Mouse (Mus musculus): ENCODE data around the gene Syt15. TPM values are rescaled to one million over a fixed set of nuclear protein-coding genes. Genes with fewer than 3 reads are reported as not detected.
"Not testable (repeated sequence)": the region's sequence is repeated elsewhere in the genome, so short reads cannot be mapped to it uniquely, and the experiment has no call there.

Syt15 gene
- polyA plus RNA-seq, 1 experiment from 2014 or later = 0.63 TPM

DNA sequence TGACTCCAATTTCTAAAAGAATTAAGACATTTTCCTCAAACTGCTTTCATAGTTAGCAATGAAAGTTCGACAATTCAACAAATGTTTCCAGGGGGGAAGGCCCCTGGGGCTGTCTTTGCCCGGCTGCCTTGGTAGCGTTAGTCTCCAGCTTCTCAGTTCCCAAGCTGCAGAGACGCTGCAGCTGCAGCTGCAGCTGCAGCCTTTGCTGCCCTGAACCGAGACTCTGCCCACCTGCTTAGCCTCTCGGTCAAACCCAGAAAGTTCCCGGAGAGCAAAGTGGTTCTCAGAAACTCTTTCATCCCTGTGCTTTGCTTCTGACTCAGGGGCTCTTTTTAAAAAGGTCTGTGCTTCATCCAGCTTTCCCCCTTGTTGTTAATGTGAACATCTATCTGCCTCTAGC is 12.9 kb downstream of the Syt15 start:
- Histone ChIP-seq H3K27me3 (no peaks in the 10 kb centered on the region), H3K9ac (replicated peaks) (no peak overlapping the region), H3K27ac (no peak overlapping the region), H3K9me3 (no peaks in the 10 kb centered on the region), H3K4me2 (replicated peaks) (no peak overlapping the region), H3K36me3 (no peaks in the 10 kb centered on the region), H3K4me1 (replicated peaks) (peaks cover 5% of the 10 kb centered on the region; the same call in 1 of the 2 replicates), H3K4me3 (replicated peaks) (no peak overlapping the region)
- ATAC-seq = no peak
- WGBS = 42% methylated on average over 7 of the region's 7 CpGs

GRCm38 (mm10) chr14:34232866-34233680 is 13.7 kb downstream of the Syt15 start:
- no peak for ATAC-seq
- WGBS = 85% methylated on average over 9 of the region's 9 CpGs
- Histone ChIP-seq H3K27ac (no peak overlapping the region), H3K36me3 (no peaks in the 10 kb centered on the region), H3K4me3 (replicated peaks) (no peak overlapping the region), H3K4me2 (replicated peaks) (no peak overlapping the region), H3K9me3 (no peaks in the 10 kb centered on the region), H3K4me1 (replicated peaks) (peaks cover 5% of the 10 kb centered on the region; the same call in 1 of the 2 replicates), H3K27me3 (no peaks in the 10 kb centered on the region), H3K9ac (replicated peaks) (no peak overlapping the region)

- no peak for ATAC-seq
- Histone ChIP-seq H3K9me3 (no peaks in the 10 kb centered on the region), H3K9ac (replicated peaks) (no peak overlapping the region), H3K36me3 (no peaks in the 10 kb centered on the region), H3K27me3 (no peaks in the 10 kb centered on the region), H3K27ac (no peak overlapping the region), H3K4me3 (replicated peaks) (no peak overlapping the region), H3K4me1 (replicated peaks) (peaks cover 5% of the 10 kb centered on the region; the same call in 1 of the 2 replicates), H3K4me2 (replicated peaks) (no peak overlapping the region)
- WGBS = 56% methylated on average over 4 of the region's 4 CpGs
Measured at GRCm38 (mm10) chr14:34233846-34234245, 14.5 kb downstream of the Syt15 start.

DNA sequence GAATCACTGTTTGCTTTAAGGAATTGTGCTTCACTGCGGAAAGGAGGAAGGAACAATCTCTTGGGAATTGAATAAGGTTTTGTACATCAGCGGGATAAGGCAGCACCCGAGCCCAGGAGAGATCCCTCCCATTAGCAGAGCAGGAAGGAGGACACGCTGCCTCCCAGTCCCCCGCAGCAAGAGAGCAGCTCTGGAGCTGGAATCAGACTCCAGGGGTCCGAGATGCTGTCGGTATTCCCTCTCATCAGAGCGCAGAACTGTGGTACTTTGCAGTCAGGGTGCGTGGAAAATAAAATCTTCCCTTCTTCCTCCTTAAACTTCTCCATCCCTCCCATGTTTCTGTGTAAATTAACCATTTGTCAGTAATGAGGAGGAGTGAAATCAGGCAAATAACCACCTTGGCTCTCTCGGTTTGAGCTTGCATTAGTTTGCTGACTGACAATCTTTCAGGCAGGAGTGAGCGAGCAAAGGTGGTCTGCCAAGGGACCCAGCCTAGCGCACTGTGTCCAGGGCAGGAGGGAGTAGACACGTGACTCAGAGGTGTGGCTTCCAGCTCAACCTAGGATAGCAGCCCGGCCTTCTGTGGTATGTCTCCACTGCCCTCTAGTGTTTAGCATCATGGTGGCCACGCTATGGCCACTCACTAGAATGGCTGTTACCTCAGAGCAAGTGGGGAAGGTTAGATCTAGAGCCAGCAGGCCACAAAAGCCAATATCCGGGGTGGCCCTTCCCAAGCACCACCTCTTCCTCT is 15.4 kb downstream of the Syt15 start:
- WGBS = 2% methylated on average over 16 of the region's 16 CpGs
- Histone ChIP-seq H3K27me3 (no peaks in the 10 kb centered on the region), H3K4me2 (replicated peaks) (peak overlapping the region; percentile 62), H3K4me3 (replicated peaks) (peak overlapping the region; percentile 38), H3K27ac (no peak overlapping the region), H3K9me3 (no peaks in the 10 kb centered on the region), H3K4me1 (replicated peaks) (peaks cover 5% of the 10 kb centered on the region; the same call in 1 of the 2 replicates), H3K36me3 (no peaks in the 10 kb centered on the region), H3K9ac (replicated peaks) (peak overlapping the region; percentile 55)
- ATAC-seq = peak; percentile 100

GRCm38 (mm10) chr14:34240263-34240662 is 20.9 kb downstream of the Syt15 start:
- ATAC-seq = no peak
- Histone ChIP-seq H3K27ac (no peak overlapping the region), H3K9me3 (no peaks in the 10 kb centered on the region), H3K4me3 (replicated peaks) (no peak overlapping the region), H3K36me3 (no peaks in the 10 kb centered on the region), H3K9ac (replicated peaks) (no peak overlapping the region), H3K4me2 (replicated peaks) (no peak overlapping the region), H3K4me1 (replicated peaks) (no peaks in the 10 kb centered on the region), H3K27me3 (no peaks in the 10 kb centered on the region)
- WGBS = 90% methylated on average over 10 of the region's 10 CpGs

GRCm38 (mm10) chr14:34240676-34241075 is 21.3 kb downstream of the Syt15 start:
- Histone ChIP-seq H3K27ac (no peak overlapping the region), H3K4me3 (replicated peaks) (no peak overlapping the region), H3K4me2 (replicated peaks) (no peak overlapping the region), H3K9me3 (no peaks in the 10 kb centered on the region), H3K9ac (replicated peaks) (no peak overlapping the region), H3K27me3 (no peaks in the 10 kb centered on the region), H3K36me3 (no peaks in the 10 kb centered on the region), H3K4me1 (replicated peaks) (no peaks in the 10 kb centered on the region)
- no peak for ATAC-seq
- 86% methylated on average over 6 of the region's 6 CpGs for WGBS

DNA sequence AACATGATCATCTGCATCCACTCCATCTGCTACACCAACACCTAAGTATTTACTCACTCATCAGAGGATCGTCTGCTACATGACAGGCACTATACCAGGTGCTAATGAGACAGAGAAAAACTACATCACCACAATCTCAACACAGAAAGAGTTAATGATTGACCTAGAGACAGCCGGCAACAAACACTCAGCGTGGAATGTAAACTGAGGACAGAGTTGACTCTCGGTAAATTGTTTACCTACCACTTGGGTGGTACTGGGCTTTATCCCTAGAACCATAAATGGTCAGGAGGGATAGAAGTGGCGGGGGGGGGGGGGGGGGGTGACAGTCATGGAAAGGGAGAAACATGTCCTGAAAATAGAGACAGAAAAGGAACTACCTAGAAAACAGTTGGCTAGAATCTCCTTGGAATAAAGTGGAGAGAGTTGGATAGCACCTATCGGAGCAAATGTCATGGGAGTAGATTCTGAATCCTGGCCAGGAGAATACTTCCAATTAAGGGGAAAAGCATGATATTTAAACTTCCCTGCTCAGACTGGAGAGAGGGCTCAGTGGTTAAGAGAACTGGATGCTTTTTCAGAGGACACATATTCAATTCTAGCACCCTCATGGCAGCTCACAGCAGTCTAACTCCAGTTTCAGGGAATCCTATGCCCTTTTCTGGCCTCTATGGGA is 33.2 kb downstream of the Syt15 start:
- H3K36me3 ChIP-seq = no peaks in the 10 kb centered on the region

GRCm38 (mm10) chr14:34253261-34253660 is 33.9 kb downstream of the Syt15 start:
- H3K36me3 ChIP-seq = no peaks in the 10 kb centered on the region
- no peak for ATAC-seq
- H3K4me2 ChIP-seq (replicated peaks) = no peak overlapping the region
- no peaks in the 10 kb centered on the region for H3K27me3 ChIP-seq
- no peaks in the 10 kb centered on the region for H3K9me3 ChIP-seq
- 92% methylated on average over 4 of the region's 4 CpGs for WGBS
- no peak overlapping the region for H3K4me3 ChIP-seq (replicated peaks)
- H3K27ac ChIP-seq = no peak overlapping the region
- H3K9ac ChIP-seq (replicated peaks) = no peak overlapping the region
- H3K4me1 ChIP-seq (replicated peaks) = no peaks in the 10 kb centered on the region

More for the DNA sequence above, 33.2 kb downstream of the Syt15 start:
- WGBS = 75% methylated on average over 6 of the region's 6 CpGs
- Histone ChIP-seq H3K27me3 (no peaks in the 10 kb centered on the region), H3K27ac (no peak overlapping the region), H3K4me3 (replicated peaks) (no peak overlapping the region), H3K4me2 (replicated peaks) (no peak overlapping the region), H3K4me1 (replicated peaks) (no peaks in the 10 kb centered on the region), H3K9ac (replicated peaks) (no peak overlapping the region), H3K9me3 (no peaks in the 10 kb centered on the region)
- no peak for ATAC-seq

GRCm38 (mm10) chr14:34258525-34258924 is 39.1 kb downstream of the Syt15 start:
- ATAC-seq; H3K27me3 ChIP-seq; H3K9ac ChIP-seq (replicated peaks); H3K4me2 ChIP-seq (replicated peaks); H3K4me3 ChIP-seq (replicated peaks); H3K4me1 ChIP-seq (replicated peaks); H3K27ac ChIP-seq; H3K36me3 ChIP-seq; H3K9me3 ChIP-seq: not testable (repeated sequence)
- 75% methylated on average over 3 of the region's 3 CpGs for WGBS

GRCm38 (mm10) chr14:34268046-34268445 is 48.7 kb downstream of the Syt15 start:
- WGBS = 82% methylated on average over 9 of the region's 9 CpGs
- Histone ChIP-seq H3K9ac (replicated peaks) (no peak overlapping the region), H3K9me3 (no peaks in the 10 kb centered on the region), H3K27ac (no peak overlapping the region), H3K36me3 (no peaks in the 10 kb centered on the region), H3K4me3 (replicated peaks) (no peak overlapping the region), H3K27me3 (no peaks in the 10 kb centered on the region), H3K4me1 (replicated peaks) (no peaks in the 10 kb centered on the region), H3K4me2 (replicated peaks) (no peak overlapping the region)
- ATAC-seq = no peak

DNA sequence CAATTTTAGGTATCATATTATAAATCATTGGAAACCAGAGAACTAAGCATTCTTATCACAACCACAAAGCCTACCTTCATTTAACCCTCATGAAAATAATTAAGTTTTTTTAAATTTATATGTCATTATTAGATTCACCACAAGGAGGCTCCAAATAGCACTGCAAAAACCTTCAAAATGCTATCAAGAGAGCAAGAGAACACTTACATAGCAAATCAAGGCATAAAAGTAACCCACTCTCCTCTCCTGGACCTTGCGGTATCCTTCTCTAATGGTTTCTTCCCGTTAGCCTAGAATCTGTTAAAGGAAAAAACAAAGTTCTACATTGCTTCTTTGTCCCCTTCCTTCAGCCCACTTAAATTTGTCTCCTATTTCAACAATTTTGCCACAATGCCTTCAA is 53.9 kb downstream of the Syt15 start:
- Histone ChIP-seq H3K36me3 (no peaks in the 10 kb centered on the region), H3K9me3 (no peaks in the 10 kb centered on the region), H3K27ac (no peak overlapping the region), H3K27me3 (no peaks in the 10 kb centered on the region), H3K4me1 (replicated peaks) (no peaks in the 10 kb centered on the region), H3K9ac (replicated peaks) (no peak overlapping the region), H3K4me2 (replicated peaks) (no peak overlapping the region), H3K4me3 (replicated peaks) (no peak overlapping the region)
- no peak for ATAC-seq
- WGBS = 58% methylated on average over 2 of the region's 2 CpGs

- H3K36me3 ChIP-seq = no peaks in the 10 kb centered on the region
- no peak overlapping the region for H3K4me3 ChIP-seq (replicated peaks)
- no peak overlapping the region for H3K9ac ChIP-seq (replicated peaks)
- no peaks in the 10 kb centered on the region for H3K9me3 ChIP-seq
- H3K27ac ChIP-seq = no peak overlapping the region
- WGBS = 95% methylated on average over 3 of the region's 3 CpGs
- ATAC-seq = no peak
- no peaks in the 10 kb centered on the region for H3K4me1 ChIP-seq (replicated peaks)
- no peak overlapping the region for H3K4me2 ChIP-seq (replicated peaks)
- no peaks in the 10 kb centered on the region for H3K27me3 ChIP-seq
Measured at GRCm38 (mm10) chr14:34274141-34274540, 54.7 kb downstream of the Syt15 start.
